Mouse (Mus musculus) heart, adult 18-20 months (tissue): Measurements from ENCODE around the gene Card6. TPM values are rescaled to one million over a fixed set of nuclear protein-coding genes. Genes with fewer than 3 reads are reported as not detected.
A peak's percentile ranks its signal among the peaks of the same experiment; 100 is the strongest.

ENCODE experiments used
- DNase-seq, 2 experiments: peaks; one replicate each; pipeline ENCODE4 v3.0.0; 2021 to 2022; ENCODE audit warnings: mixed read lengths in 1 of 2
- total RNA-seq, 2 experiments: library from RNA; stranded (reverse); gene quantifications; 2 replicates each; pipeline ENCODE4 v1.2.3; 2021

The Card6 gene
- total RNA-seq, 2 experiments from 2014 or later = 6.9 to 10.0 TPM

- DNase-seq = peak in 1 of 2 experiments; percentile 18
Observed at GRCm38 (mm10) chr15:5086162-5086561, 22.2 kb downstream of the Card6 start.

GRCm38 (mm10) chr15:5081235-5081634, 27.1 kb downstream of the Card6 start:
- no peak for DNase-seq

DNA sequence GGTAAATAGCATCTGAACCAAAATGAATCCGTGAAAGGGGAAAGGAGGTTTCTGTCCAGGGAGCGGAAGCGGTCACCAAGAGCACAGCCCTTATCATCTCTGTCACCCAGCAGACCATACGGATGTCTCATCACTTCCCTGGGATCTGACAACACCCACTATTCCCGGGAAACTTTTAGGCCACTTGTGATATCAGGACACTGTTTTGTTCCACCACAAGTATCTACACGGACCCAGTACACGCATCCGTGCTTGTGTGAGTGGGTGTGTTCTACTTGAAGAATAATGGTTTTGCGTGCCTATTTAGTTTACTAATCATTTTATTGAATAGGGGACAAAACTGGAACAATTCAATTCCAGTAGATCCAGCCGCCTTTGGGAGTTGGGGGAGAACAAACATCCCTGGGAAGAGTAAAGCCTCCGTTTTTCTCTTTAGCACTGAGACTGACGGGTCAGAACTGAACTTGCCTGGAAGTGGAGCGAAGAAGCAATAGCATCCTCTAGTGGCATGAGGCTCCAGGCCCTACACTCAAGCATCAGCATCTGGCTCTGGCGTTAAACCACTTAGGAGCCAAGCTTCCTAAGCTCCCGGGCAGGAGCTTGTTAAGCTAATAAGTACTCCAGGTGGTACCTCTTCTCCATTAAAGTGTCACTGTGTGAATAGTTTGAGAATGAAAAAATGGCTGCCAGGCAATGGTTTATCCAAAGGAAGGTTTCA, 39.4 kb downstream of the Card6 start:
- peak; percentile 52 to 55 for DNase-seq

DNA sequence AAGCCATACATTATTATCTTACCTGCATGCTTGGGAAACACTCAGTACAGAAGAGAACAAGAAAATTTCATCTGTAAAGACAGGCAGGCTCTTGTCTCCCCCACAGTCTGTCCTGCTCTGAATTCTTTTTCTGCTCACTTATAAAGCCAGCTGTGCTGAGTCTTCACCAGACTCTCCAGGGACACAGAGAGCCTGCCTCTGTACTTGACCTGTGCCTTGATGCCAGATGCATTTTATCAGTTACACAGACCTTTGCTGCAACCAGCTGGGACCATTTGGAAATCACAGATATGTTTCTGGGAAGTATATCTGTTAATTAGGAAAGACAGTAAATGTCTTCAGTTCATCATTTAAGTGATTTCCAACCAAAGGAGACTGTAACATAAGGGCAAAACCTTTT, 44.7 kb downstream of the Card6 start, which contains the start of gene C7:
C7 (minus strand) TSS at position 106 of the 400 bp plus-strand sequence.
- peak; percentile 44 to 74 for DNase-seq

Other genes with a start within 250 kb of the Card6 start
- gene Mroh2b, start 209.8 kb downstream of the Card6 start, total RNA-seq = not detected
- gene C7, start 44.8 kb downstream of the Card6 start, total RNA-seq = 1 to 10 TPM; 2.3 to 7.9 TPM
- gene Rpl37, start 8.1 kb upstream of the Card6 start, total RNA-seq = 100 to 1,000 TPM; 208 to 218 TPM
- gene Prkaa1, start 35.3 kb upstream of the Card6 start, total RNA-seq = 10 to 100 TPM; 12.5 to 13.9 TPM
- gene Ttc33, start 77.0 kb upstream of the Card6 start, total RNA-seq = 10 to 100 TPM; 41.0 to 49.4 TPM
- 1 to 10 TPM; 1.3 to 2.1 TPM for gene Ptger4, start 135.6 kb upstream of the Card6 start, total RNA-seq